Mouse (Mus musculus) ovary, adult 18-20 months (tissue): ENCODE measurements around the gene Smox.

Source experiments
- DNase-seq: peaks from one replicate; pipeline ENCODE4 v3.0.0; 2022; ENCODE audit warnings: low spot score, mixed read lengths

Smox gene

DNA sequence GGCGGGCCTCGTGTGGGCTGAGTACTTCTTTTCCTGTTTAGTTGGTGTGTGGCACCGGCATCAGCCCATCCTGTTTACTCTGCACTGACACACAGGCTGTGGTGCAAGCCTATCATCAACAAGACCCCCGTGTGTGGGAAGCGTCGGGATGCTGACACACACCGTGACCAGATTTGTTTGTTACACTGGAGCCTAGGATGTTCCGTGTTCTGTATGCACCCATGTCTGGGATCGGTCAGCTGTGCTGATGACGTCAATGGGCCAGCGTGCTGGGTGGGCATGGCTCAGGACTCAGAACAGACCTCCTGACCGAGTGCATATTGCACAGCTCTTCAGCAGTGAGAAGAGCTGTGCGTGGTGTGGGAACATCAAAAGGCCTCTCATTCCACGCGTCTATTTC, 6.2 kb upstream of the Smox start:
- DNase-seq: no peak

DNA sequence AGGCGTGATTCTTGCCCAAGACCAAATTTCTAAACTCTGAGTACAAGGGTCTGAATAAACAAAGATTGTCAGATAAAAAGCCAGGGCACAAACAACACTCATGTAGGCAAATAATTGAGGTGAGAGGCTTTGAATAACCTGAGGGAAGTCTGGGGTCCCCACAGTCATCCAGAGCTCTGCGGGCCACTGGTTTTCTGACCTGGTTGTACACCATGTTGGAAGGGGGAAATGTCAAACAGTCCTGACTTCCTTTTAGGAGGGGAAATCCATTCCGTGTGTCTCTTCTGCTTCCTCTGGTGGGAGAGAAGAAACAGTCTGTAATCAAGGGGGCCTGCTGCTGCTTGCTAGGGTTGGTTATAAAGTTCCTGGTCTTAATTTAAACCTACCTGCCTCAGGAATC, 5.2 kb upstream of the Smox start:
- DNase-seq: no peak

DNA sequence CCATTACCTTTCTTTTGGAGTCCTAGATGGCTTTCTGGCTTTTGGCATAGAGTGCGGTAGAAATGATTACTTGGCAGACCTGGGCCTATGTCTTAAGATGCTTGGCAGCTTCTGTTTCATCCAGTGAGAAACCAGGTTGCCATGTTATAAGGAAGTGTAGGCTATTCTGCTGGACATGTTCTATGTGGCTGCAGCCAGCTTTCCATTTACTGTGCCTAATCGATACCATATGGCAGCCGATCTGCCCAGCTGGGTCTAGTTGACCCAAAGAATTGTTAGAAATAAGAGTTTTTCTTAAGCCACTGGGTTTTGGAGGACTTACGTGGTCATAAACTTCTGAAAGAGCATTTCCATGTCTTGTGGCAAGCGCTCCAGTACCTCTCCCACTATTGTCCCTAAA, 4.0 kb upstream of the Smox start:
- DNase-seq: no peak

DNA sequence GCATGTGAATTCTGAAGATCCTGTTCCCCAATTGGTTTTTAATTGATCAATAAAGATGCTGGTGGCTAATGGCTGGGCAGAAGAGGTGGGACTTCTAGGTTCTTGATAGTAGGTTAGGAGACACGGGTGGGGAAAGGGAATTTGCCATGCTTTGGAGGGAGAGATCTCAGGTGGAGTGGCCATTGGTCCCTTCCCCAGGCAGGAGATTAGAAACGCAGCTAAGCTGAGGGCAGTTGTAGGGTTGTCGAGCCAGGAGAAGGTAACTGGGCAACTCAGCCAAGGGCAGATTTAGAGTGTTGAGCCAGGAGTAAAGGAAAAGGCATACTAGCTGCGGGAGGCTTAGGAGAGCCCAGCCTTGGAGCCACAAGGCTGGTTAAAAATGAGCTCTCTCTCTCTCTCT, 3.0 kb upstream of the Smox start:
- no peak for DNase-seq

- DNase-seq: no peak
Measured at GRCm38 (mm10) chr2:131488870-131489269, 2.4 kb upstream of the Smox start.

- DNase-seq: no peak
Measured at GRCm38 (mm10) chr2:131489591-131489990, 1.7 kb upstream of the Smox start.

GRCm38 (mm10) chr2:131491707-131492595, 655 bp downstream of the Smox start:
- DNase-seq: peak; percentile 85

DNA sequence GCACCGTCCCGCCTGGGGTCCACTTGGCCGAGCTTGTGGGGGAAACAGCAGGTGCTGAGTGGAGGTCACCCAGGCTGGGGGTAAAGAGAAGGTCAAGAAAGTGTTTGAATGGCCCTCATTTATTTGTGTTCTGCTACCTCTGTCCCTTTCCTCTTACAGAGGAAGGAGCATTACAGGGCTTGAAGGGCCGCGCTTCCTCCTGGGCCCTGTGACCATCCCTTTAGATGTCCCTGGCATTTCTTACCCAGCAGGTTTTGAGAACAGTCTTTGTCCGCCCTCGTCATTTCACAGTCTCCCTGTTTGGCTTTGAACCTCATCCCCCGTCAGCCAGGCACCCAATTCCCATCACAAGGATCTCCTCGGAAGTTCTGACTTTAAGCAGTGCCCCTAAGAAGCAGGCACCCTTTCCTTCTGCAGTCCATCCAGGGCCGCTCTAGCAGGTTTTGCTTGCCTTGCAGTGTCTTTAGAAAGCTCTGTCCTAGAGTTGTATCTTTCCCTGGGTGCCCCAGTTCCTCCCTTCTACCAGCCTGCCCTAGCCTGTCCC, 1.4 kb downstream of the Smox start:
- no peak for DNase-seq

GRCm38 (mm10) chr2:131493446-131493845, 2.1 kb downstream of the Smox start:
- DNase-seq: no peak

GRCm38 (mm10) chr2:131495256-131495655, 4.0 kb downstream of the Smox start:
- no peak for DNase-seq

DNA sequence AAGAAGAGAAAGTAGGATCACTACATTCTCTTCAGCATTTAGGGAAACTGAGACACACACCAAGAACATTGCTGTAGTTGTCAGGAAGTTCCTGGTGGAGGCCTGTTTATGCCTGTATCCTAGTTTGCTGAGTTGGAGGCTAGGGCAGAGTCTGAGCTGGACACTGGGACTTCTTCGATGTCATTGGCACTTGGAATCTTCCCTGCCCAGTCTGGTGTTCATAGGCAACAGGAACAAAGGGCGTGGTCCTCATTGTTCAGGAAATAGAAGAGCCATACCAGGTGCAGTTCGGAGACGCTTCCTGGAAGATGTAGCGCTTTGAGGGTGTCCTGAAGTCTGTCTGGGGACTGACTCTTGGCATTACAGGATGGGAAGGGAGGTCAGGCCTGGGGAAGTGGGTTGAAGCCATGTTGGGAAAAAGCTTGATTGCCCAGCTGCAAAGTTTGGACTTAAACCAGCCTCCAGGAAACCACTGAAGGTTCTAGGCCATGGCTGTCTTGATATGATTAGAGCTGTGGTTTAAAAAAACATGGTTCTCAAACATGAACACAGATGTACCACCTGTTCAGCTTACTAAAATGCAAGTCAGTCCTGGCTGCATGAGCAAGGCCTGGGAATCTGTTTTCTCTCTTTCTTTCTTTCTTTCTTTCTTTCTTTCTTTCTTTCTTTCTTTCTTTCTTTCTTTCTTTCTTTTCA, 5.0 kb downstream of the Smox start:
- no peak for DNase-seq

- no peak for DNase-seq
Measured at GRCm38 (mm10) chr2:131497224-131497856, 6.0 kb downstream of the Smox start.

GRCm38 (mm10) chr2:131498219-131498618, 6.9 kb downstream of the Smox start:
- no peak for DNase-seq

- no peak for DNase-seq
Measured at GRCm38 (mm10) chr2:131499290-131499845, 8.1 kb downstream of the Smox start.

DNA sequence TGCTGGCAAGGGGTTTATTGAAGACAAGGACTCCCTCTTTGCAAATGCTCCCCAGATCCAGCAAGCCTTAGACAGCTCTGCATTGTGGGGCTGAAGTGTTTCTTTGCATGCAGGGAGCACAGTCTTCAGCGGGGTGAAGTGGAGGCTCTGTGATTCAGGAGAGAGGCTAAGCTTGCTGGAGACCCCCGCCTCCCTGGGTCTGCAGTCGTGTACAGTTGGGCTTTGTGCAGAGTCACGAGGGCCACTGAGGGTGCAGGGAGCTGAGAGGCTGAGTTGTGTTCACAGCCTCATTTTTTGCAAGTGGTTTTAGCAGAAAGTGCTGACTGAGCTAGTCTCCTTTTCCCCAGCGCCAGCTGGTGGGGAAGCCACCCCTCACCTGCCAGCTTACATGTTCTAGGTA, 10.6 kb downstream of the Smox start:
- DNase-seq: no peak

DNA sequence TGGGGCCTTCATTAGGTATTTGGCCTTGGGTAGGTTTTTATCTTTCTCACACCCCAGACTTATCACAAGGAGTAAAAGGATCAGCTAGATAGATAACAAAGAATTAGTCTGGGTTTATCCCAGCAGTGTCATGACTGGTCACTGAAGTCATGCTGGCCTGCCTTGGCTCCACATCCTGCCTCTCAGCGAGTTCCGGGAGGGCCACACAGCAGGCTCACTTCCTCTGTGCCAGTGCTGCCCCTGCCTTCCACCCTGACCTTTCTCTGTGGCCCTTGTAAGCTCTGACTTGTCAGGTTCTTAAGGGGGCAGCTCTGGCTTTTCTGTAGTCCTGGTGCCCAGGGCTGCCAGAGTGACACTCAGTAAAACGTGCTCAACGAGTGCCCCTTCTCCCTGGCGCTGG, 11.3 kb downstream of the Smox start:
- DNase-seq: no peak

GRCm38 (mm10) chr2:131505431-131505830, 14.1 kb downstream of the Smox start:
- DNase-seq: no peak

GRCm38 (mm10) chr2:131506358-131506757, 15.1 kb downstream of the Smox start:
- no peak for DNase-seq

DNA sequence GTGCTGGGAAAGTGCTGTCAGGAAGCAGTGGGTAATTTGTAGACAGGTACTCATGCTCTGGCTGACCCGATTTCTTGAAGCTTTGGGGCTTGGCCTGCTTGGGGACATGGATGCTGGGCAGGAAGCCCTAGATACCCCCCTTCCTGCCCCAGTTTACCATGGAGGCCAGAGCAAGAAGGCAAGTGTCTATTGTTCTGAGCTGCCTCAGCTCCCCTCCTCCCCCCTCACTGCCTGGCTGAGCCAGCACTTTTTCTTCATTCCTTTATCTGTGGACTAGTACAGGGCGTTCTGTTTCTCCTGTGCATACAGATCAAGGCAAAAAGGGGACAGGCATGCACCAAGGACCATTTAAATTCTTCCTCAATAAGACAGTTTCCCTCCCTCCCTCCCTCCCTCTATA, 17.2 kb downstream of the Smox start:
- DNase-seq: peak; percentile 30

GRCm38 (mm10) chr2:131509671-131510313, 18.5 kb downstream of the Smox start:
- no peak for DNase-seq

DNA sequence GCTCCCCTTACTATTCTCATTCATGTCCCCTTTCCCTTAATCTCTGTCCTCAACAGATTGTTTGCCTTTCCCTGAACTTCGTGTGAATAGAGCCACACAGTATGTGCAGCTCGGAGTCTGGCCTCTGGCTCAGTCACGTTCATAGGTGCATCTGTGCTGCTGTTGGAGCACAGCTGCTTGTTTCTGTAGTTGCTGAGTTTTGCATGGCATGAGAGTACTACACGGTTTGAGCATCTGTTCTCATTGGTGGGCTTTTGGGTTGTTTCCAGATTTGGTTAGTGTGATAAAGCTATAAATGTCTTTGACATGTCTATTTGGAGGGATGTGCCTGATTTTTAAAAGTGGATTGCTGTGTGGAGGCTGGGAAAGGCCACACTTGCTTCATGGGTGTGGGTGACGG, 19.2 kb downstream of the Smox start:
- DNase-seq: no peak

GRCm38 (mm10) chr2:131513477-131513876, 22.2 kb downstream of the Smox start:
- DNase-seq: no peak
